Comparison of ENCODE assay signal across 9 mouse cellular contexts in the genomic region with DNA sequence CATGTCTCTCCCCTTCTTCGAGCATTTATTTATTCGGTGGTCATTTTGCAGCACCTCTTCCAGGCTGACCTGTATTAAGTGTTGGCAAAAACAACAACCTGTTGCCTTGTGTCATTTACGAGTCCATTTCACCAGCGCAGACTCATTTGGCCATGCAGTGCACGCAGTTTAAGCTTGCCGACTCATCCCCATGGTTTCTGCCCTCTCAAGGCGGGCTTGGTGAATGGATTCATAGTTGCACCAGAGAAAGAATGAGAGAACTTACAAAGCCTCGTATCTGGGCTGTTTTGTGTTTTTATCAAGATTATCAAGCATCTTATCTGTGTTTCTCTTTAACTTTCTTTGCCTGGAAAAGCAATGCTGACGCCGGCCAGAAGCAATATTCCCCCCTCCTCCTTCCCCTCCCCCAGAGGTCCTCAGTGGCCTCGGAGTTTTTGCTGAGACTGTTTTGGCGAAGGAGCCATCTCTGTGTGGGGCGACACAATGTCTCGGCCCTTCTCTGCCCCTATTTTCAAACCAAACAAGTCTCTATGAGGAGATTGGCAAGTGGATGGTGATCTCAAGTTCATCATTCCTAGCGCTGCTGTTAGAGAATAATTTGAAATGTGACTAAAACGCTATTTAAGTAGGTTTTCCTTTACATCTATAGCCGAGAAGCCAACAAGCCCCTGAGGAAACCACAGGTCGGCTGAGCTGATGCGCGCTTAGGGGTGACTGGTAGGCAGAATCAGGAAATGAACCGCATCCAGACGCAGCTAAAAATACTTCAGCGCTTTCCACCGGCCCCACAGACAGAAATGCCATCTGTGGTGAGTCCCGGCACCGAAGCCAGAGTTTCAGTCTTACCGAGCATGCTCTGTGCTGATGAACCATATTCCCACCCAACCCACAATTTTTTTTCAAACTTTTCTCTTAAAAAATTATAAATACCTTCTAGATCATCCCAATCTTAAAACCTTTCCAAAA. TPM values are rescaled to one million over a fixed set of nuclear protein-coding genes. Genes with fewer than 3 reads are reported as not detected.
DNase-seq lines count a peak whose midpoint lies in the region; ATAC-seq and TF ChIP-seq lines count a peak whose summit lies in the region.
"Had no signal": no experiment of that assay in that cellular context is flagged by ENCODE, and none has a peak within 500 bp of the region (broad histone marks: within the 10 kb centered on the region; RNA-seq: fewer than 3 reads in every experiment).

No protein-coding gene starts in this region.

- H3K9me3 ChIP-seq in embryonic facial prominence, embryonic 14.5 days (ENCODE audit: control insufficient read depth, low read length) = no peaks in the 10 kb centered on the region
- no peaks in the 10 kb centered on the region for H3K9me3 ChIP-seq in embryonic facial prominence, embryonic 10.5 days
- H3K9me3 ChIP-seq in midbrain, embryonic 15.5 days = no peaks in the 10 kb centered on the region
- H3K9me3 ChIP-seq: neural tube, embryonic 12.5 days had no signal

- H3K9ac ChIP-seq in embryonic facial prominence, embryonic 14.5 days (ENCODE audit: low read depth, low read length) = no peak overlapping the region
- no peak overlapping the region for H3K9ac ChIP-seq in midbrain, embryonic 15.5 days
- H3K9ac ChIP-seq: neural tube, embryonic 12.5 days had no signal

- no peak overlapping the region for H3K4me3 ChIP-seq in embryonic facial prominence, embryonic 14.5 days (ENCODE audit: low read depth, low read length)
- H3K4me3 ChIP-seq in embryonic facial prominence, embryonic 10.5 days = no peak overlapping the region
- H3K4me3 ChIP-seq in left cerebral cortex, adult 2 months = peak overlapping the region; percentile 34
- H3K4me3 ChIP-seq in midbrain, embryonic 15.5 days = no peak overlapping the region
- H3K4me3 ChIP-seq: neural tube, embryonic 12.5 days had no signal

- WGBS in embryonic facial prominence, embryonic 14.5 days = 74% methylated on average over 27 of the region's 27 CpGs
- 85% methylated on average over 27 of the region's 27 CpGs for WGBS in embryonic facial prominence, embryonic 10.5 days
- 87% methylated on average over 27 of the region's 27 CpGs for WGBS in midbrain, embryonic 15.5 days

- no peaks in the 10 kb centered on the region for H3K36me3 ChIP-seq in embryonic facial prominence, embryonic 14.5 days (ENCODE audit: control insufficient read depth, insufficient read depth, low read length)
- no peaks in the 10 kb centered on the region for H3K36me3 ChIP-seq in embryonic facial prominence, embryonic 10.5 days (replicated peaks)
- no peaks in the 10 kb centered on the region for H3K36me3 ChIP-seq in midbrain, embryonic 15.5 days (replicated peaks)
- H3K36me3 ChIP-seq: neural tube, embryonic 12.5 days had no signal

- no peak for ATAC-seq in embryonic facial prominence, embryonic 14.5 days (ENCODE audit: low read depth)
- ATAC-seq in midbrain, embryonic 15.5 days (replicated peaks) = no peak

- no peak overlapping the region for H3K27ac ChIP-seq in embryonic facial prominence, embryonic 14.5 days (replicated peaks; ENCODE audit: low read depth, low read length)
- no peak overlapping the region for H3K27ac ChIP-seq in embryonic facial prominence, embryonic 10.5 days (replicated peaks)
- H3K27ac ChIP-seq in left cerebral cortex, adult 2 months = peak overlapping the region; percentile 79
- no peak overlapping the region for H3K27ac ChIP-seq in midbrain, embryonic 15.5 days
- H3K27ac ChIP-seq: neural tube, embryonic 12.5 days had no signal

- intact Hi-C loops in left cerebral cortex, adult 2 months (cut with DNase I) = no loop called here

- peak overlapping the region; percentile 34 for H3K4me2 ChIP-seq in embryonic facial prominence, embryonic 14.5 days (ENCODE audit: low read depth, low read length)
- H3K4me2 ChIP-seq in midbrain, embryonic 15.5 days = no peak overlapping the region
- H3K4me2 ChIP-seq: neural tube, embryonic 12.5 days had no signal

- H3K4me1 ChIP-seq in embryonic facial prominence, embryonic 14.5 days (ENCODE audit: control insufficient read depth, insufficient read depth, low read length) = no peaks in the 10 kb centered on the region
- H3K4me1 ChIP-seq in embryonic facial prominence, embryonic 10.5 days = no peaks in the 10 kb centered on the region
- H3K4me1 ChIP-seq in midbrain, embryonic 15.5 days = no peaks in the 10 kb centered on the region
- H3K4me1 ChIP-seq: neural tube, embryonic 12.5 days had no signal

- H3K27me3 ChIP-seq in embryonic facial prominence, embryonic 14.5 days (replicated peaks; ENCODE audit: control insufficient read depth, insufficient read depth, low read length) = no peaks in the 10 kb centered on the region
- 0 out of 2 replicates have a peak, but pooled peaks cover 3% of the 10 kb centered on the region for H3K27me3 ChIP-seq in embryonic facial prominence, embryonic 10.5 days (replicated peaks; ENCODE audit: low read depth, poor library complexity, severe bottlenecking)
- H3K27me3 ChIP-seq in midbrain, embryonic 15.5 days (replicated peaks) = no peaks in the 10 kb centered on the region
- H3K27me3 ChIP-seq: neural tube, embryonic 12.5 days had no signal

- peak; percentile 52 for DNase-seq in embryonic facial prominence, embryonic 14.5 days (ENCODE audit: low spot score)
- no peak for DNase-seq in embryonic facial prominence, embryonic 10.5 days (ENCODE audit: low spot score)
- DNase-seq in cerebellum, adult 11-12 months = peak; percentile 32
- peak; percentile 5 to 19 for DNase-seq in heart, adult 9 months (ENCODE audit: low spot score in 2 of 2)
- peak; percentile 36 to 49 for DNase-seq in left cerebral cortex, adult 2 months (ENCODE audit: extremely low spot score in 1 of 2, low spot score in 2 of 2)
- DNase-seq in right cerebral cortex, postnatal 14 days = peak; percentile 56
- no peak for DNase-seq in urinary bladder, postnatal 36 days (ENCODE audit: low spot score in 2 of 2)

- no peak for TF ChIP-seq CTCF in left cerebral cortex, adult 2 months (IDR thresholded peaks at IDR 0.05)

RNA-seq across cellular contexts. Expression of gene Slc16a10, which starts 22.6 kb away (rescaled TPM):
- polyA plus RNA-seq in embryonic facial prominence, embryonic 14.5 days (2014; fragmentation: Nextera tagmentation; extraction: Ambion mirVana) = 7.2 and 8.2 TPM in 2 replicates
- polyA plus RNA-seq in embryonic facial prominence, embryonic 10.5 days (2016; fragmentation: Nextera tagmentation; extraction: Ambion mirVana) = 6.0 and 7.8 TPM in 2 replicates
- total RNA-seq in left cerebral cortex, adult 2 months (2021) = 1 to 10 TPM; 2.4 to 4.1 TPM
- polyA plus RNA-seq in midbrain, embryonic 15.5 days (2015; fragmentation: Nextera tagmentation; extraction: Ambion mirVana) = 3.6 and 4.1 TPM in 2 replicates

Comparison
In these comparisons a context has a peak if more than half of its experiments do, and no peak if none do; other contexts are left out.
1. DNase-seq: peak in embryonic facial prominence, embryonic 14.5 days (single experiment), cerebellum, adult 11-12 months (single experiment), heart, adult 9 months (2 of 2), left cerebral cortex, adult 2 months (2 of 2) and right cerebral cortex, postnatal 14 days (single experiment); none in embryonic facial prominence, embryonic 10.5 days (single experiment) and urinary bladder, postnatal 36 days (0 of 2).